Mouse (Mus musculus): ENCODE measurements around the gene Gipc3. TPM values are rescaled to one million over a fixed set of nuclear protein-coding genes. Genes with fewer than 3 reads are reported as not detected.

Gene Gipc3
- polyA plus RNA-seq, 1 experiment from 2014 or later: 0.09 TPM

DNA sequence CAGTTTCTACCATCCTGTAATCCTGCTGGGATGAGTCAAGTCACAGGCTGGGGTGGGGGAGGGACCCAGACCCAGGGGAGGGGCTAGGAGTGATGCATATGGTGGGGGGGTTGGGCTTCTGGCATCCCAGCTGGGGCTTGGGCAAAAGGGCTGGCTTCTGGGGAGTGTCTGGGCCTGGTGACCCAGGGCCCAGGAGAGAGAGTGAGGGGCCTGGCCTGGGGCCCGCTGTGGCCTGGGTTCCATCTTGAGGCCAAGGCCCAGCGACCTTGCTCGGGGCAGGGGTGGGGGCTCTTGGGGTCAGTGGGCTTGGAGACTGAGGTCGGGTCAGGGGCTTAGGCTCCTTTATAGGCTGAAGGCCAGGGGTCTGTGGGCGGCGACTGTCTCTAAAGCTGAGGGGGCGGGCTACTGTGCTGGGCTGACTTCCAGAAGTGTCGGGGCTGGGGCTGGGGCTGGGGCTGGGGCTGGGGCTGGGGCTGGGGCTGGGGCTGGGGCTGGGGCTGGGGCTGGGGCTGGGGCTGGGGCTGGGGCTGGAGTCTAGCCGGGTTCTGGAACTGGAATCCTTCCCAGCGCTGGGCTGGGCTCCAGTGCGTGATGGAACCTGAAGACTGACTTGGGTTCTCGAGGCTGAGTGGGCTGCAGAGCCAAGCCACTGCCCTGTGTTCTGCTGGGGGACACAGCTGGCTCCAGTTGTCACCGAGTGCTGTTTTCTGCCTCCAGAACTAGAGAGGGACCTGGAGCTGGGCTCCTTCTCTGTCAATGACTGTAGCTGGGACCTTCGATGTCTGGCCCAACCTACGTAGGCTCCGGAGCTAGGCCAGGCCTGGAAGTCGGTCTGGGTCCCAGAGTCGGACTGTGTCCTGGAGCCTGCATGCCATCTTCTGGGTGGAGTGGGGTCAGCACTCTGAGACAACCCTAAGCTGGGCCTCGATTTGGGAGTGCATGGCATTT lies 7.4 kb downstream of the Gipc3 start:
- Histone ChIP-seq H3K27me3 (ENCODE audit: insufficient read depth, low read length) (0 out of 2 replicates have a peak, but pooled peaks cover 4% of the 10 kb centered on the region), H3K36me3 (ENCODE audit: insufficient read depth, low read length) (no peaks in the 10 kb centered on the region), H3K4me3 (ENCODE audit: low read length) (no peak overlapping the region), H3K4me1 (ENCODE audit: insufficient read depth, low read length) (peaks cover 27% of the 10 kb centered on the region), H3K27ac (ENCODE audit: low read length) (peak overlapping the region; percentile 82), H3K4me2 (replicated peaks; ENCODE audit: low read depth, low read length) (no peak overlapping the region), H3K9ac (replicated peaks; ENCODE audit: low read length) (peak overlapping the region; percentile 29; the same call in 1 of the 2 replicates), H3K9me3 (ENCODE audit: low read length) (no peaks in the 10 kb centered on the region)
- WGBS: 41% methylated on average over 19 of the region's 19 CpGs
- peak; percentile 46; the same call in 1 of the 2 replicates for ATAC-seq (ENCODE audit: low FRiP score, low TSS enrichment)

- Histone ChIP-seq H3K4me1 (ENCODE audit: insufficient read depth, low read length) (peaks cover 37% of the 10 kb centered on the region), H3K36me3 (ENCODE audit: insufficient read depth, low read length) (no peaks in the 10 kb centered on the region), H3K9me3 (ENCODE audit: low read length) (no peaks in the 10 kb centered on the region), H3K4me2 (replicated peaks; ENCODE audit: low read depth, low read length) (no peak overlapping the region), H3K27me3 (ENCODE audit: insufficient read depth, low read length) (0 out of 2 replicates have a peak, but pooled peaks cover 4% of the 10 kb centered on the region), H3K27ac (ENCODE audit: low read length) (peak overlapping the region; percentile 71; the same call in 1 of the 2 replicates), H3K4me3 (ENCODE audit: low read length) (no peak overlapping the region), H3K9ac (replicated peaks; ENCODE audit: low read length) (peak overlapping the region; percentile 34)
- 39% methylated on average over 11 of the region's 11 CpGs for WGBS
- no peak for ATAC-seq (ENCODE audit: low FRiP score, low TSS enrichment)
These were observed 8.7 kb downstream of the Gipc3 start for GRCm38 (mm10) chr10:81334324-81334723.

DNA sequence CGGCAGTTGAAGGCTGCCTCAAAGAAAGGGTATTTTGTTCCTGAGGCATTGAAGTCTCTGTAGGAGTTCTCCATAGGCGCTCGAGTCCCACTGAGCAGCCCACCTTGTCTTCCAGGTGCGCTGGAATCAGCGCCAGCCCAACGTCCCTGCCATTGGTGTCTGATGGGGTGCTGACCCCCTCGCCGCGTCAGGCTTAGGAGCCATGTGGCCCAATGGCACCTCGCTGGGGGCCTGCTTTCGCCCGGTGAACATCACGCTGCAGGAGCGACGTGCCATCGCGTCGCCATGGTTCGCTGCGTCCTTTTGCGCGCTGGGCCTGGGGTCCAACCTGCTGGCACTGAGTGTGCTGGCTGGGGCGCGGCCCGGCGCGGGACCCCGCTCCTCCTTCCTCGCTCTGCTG lies 10.8 kb downstream of the Gipc3 start:
- H3K27me3 ChIP-seq (ENCODE audit: insufficient read depth, low read length): 0 out of 2 replicates have a peak, but pooled peaks cover 4% of the 10 kb centered on the region
- H3K27ac ChIP-seq (ENCODE audit: low read length): no peak overlapping the region
- H3K4me3 ChIP-seq (ENCODE audit: low read length): peak overlapping the region; percentile 15
- WGBS: 29% methylated on average over 29 of the region's 29 CpGs
- peaks cover 50% of the 10 kb centered on the region for H3K4me1 ChIP-seq (ENCODE audit: insufficient read depth, low read length)
- H3K9me3 ChIP-seq (ENCODE audit: low read length): no peaks in the 10 kb centered on the region
- peak overlapping the region; percentile 39 for H3K4me2 ChIP-seq (replicated peaks; ENCODE audit: low read depth, low read length)
- ATAC-seq (ENCODE audit: low FRiP score, low TSS enrichment): no peak
- H3K9ac ChIP-seq (replicated peaks; ENCODE audit: low read length): peak overlapping the region; percentile 27
- H3K36me3 ChIP-seq (ENCODE audit: insufficient read depth, low read length): peaks cover under 1% of the 10 kb centered on the region; the same call in 1 of the 2 replicates

DNA sequence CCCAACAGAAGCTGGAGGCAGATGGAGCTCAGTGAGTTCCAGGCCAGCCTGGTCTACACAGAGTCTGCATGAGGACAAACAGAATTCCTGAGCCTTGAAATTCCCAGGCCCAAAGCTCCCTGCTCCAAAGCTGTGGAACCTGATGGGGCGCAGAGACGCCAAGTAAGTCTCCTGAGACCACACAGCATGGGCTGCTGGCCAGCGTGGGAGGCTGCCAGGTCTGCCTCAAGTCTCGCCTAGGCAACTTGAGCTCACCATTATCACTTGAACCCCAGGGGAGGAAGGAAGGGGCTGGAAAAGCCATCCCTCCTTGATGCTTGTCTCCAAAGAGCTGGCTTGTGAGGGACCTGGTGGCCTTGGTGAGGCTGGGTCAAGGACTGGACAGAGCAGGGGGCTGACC lies 13.1 kb downstream of the Gipc3 start:
- Histone ChIP-seq H3K4me2 (replicated peaks; ENCODE audit: low read depth, low read length) (peak overlapping the region; percentile 34), H3K27ac (ENCODE audit: low read length) (peak overlapping the region; percentile 89), H3K9ac (replicated peaks; ENCODE audit: low read length) (peak overlapping the region; percentile 14), H3K36me3 (ENCODE audit: insufficient read depth, low read length) (peaks cover 23% of the 10 kb centered on the region), H3K4me1 (ENCODE audit: insufficient read depth, low read length) (peaks cover 39% of the 10 kb centered on the region), H3K27me3 (ENCODE audit: insufficient read depth, low read length) (0 out of 2 replicates have a peak, but pooled peaks cover 4% of the 10 kb centered on the region), H3K4me3 (ENCODE audit: low read length) (peak overlapping the region; percentile 26; the same call in 1 of the 2 replicates), H3K9me3 (ENCODE audit: low read length) (no peaks in the 10 kb centered on the region)
- 58% methylated on average over 4 of the region's 4 CpGs for WGBS
- no peak for ATAC-seq (ENCODE audit: low FRiP score, low TSS enrichment)

DNA sequence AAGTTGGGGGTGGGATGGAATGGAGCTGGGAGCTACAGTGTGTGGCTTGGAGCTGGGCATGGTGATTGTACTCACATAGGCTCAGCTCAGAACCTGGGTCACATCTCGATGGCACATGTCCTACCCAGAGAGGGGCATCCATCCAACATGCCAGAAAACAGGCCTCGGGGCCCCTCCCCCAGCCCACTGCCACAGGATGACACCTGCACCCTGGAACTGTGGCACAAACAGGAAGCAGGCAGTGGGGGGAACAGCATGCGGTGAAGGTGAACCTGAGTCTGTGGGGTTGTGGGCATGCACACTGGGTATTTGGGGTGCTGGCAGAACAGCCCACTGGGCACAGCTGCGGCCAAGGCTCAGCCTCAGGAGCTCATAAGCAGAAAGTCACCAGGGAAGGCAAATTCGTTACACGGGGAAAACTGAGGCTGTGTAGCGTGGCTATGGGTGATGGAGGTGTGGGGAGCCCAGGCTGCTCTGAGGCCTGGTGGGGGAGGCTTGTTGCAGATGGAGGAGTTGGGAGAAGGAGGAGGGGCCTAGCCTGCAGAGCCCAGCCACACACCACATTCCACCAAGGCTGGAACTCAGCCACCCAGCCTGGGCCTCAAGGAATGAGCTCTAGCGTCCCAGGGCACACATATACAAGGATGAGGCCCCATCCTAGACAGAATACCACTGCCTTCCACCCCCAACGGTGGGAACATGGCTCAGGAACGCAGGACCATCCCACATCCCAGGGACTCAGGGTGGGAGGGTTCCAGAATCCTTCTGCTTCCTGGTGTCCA lies 13.7 kb downstream of the Gipc3 start:
- H3K36me3 ChIP-seq (ENCODE audit: insufficient read depth, low read length): peaks cover 29% of the 10 kb centered on the region
- peak overlapping the region; percentile 31 for H3K9ac ChIP-seq (replicated peaks; ENCODE audit: low read length)
- H3K27me3 ChIP-seq (ENCODE audit: insufficient read depth, low read length): 0 out of 2 replicates have a peak, but pooled peaks cover 4% of the 10 kb centered on the region
- peak overlapping the region; percentile 26 for H3K4me3 ChIP-seq (ENCODE audit: low read length)
- WGBS: 50% methylated on average over 10 of the region's 10 CpGs
- peaks cover 33% of the 10 kb centered on the region for H3K4me1 ChIP-seq (ENCODE audit: insufficient read depth, low read length)
- H3K4me2 ChIP-seq (replicated peaks; ENCODE audit: low read depth, low read length): peak overlapping the region; percentile 34
- H3K9me3 ChIP-seq (ENCODE audit: low read length): no peaks in the 10 kb centered on the region
- peak overlapping the region; percentile 89 for H3K27ac ChIP-seq (ENCODE audit: low read length)
- ATAC-seq (ENCODE audit: low FRiP score, low TSS enrichment): peak; percentile 69

DNA sequence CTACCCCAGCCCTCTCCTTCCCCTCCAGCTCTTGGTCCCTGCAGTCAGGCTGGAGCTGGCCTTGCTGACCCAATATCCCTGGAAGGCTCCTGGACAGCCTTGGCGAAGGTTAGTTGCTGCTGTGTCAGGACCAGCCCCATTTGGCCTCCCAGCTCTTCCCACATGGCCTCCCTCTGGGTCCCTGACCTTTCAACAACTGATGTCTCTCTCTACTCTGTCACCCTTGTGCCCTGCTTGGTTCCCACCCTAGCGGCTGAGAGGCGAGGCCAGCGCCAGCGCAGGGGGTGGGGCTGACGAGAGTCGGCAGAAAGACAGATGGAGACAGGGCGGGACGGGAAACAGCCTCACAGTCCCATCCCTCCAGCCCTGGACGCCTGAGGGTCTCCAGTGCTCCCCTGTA lies 14.7 kb downstream of the Gipc3 start, which contains the start of gene Tbxa2r:
TSS of gene Tbxa2r (plus strand) at position 346 of the 400 bp plus-strand sequence.
- peak; percentile 39 for ATAC-seq (ENCODE audit: low FRiP score, low TSS enrichment)
- WGBS: 12% methylated on average over 10 of the region's 10 CpGs

GRCm38 (mm10) chr10:81327959-81328358 lies 15.1 kb downstream of the Gipc3 start:
- Histone ChIP-seq H3K27ac (ENCODE audit: low read length) (peak overlapping the region; percentile 89), H3K4me3 (ENCODE audit: low read length) (no peak overlapping the region), H3K9me3 (ENCODE audit: low read length) (no peaks in the 10 kb centered on the region), H3K27me3 (ENCODE audit: insufficient read depth, low read length) (0 out of 2 replicates have a peak, but pooled peaks cover 3% of the 10 kb centered on the region), H3K4me2 (replicated peaks; ENCODE audit: low read depth, low read length) (peak overlapping the region; percentile 34; the same call in 1 of the 2 replicates), H3K9ac (replicated peaks; ENCODE audit: low read length) (0 out of 2 replicates have a peak overlapping the region, but pooled peaks have one; percentile 3), H3K4me1 (ENCODE audit: insufficient read depth, low read length) (peaks cover 29% of the 10 kb centered on the region), H3K36me3 (ENCODE audit: insufficient read depth, low read length) (peaks cover 43% of the 10 kb centered on the region)
- WGBS: 12% methylated on average over 2 of the region's 2 CpGs
- no peak for ATAC-seq (ENCODE audit: low FRiP score, low TSS enrichment)

More for the DNA sequence above, 14.7 kb downstream of the Gipc3 start, which contains the start of gene Tbxa2r:
- Histone ChIP-seq H3K4me3 (ENCODE audit: low read length) (peak within 1 kb of the TSS; percentile 26), H3K27ac (ENCODE audit: low read length) (peak within 1 kb of the TSS; percentile 89), H3K9ac (replicated peaks; ENCODE audit: low read length) (peak within 1 kb of the TSS; percentile 31), H3K4me2 (replicated peaks; ENCODE audit: low read depth, low read length) (peak within 1 kb of the TSS; percentile 34), H3K36me3 (ENCODE audit: insufficient read depth, low read length) (peaks cover 39% of the 10 kb centered on the region), H3K9me3 (ENCODE audit: low read length) (no peaks in the 10 kb centered on the region), H3K27me3 (ENCODE audit: insufficient read depth, low read length) (0 out of 2 replicates have a peak, but pooled peaks cover 4% of the 10 kb centered on the region), H3K4me1 (ENCODE audit: insufficient read depth, low read length) (peaks cover 29% of the 10 kb centered on the region)

DNA sequence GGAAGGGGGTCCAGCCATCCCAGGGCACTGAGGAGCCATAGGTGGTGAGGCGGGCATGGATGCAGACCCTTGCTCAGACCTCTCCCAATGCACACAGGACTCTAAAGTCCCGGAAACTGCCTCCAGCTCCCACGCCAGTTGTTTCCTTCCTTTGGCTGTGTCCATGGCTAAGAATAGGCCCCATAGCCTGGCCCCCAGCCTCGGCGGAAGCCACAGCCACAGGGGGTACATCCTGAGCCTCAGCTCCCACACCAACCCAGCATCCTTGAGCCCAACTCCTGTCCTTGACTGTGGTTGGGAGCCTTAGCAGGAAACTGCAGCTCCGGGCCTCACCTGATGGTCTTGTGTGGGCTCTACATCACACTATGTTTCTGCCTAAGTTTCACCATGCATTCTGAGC lies 16.2 kb downstream of the Gipc3 start:
- Histone ChIP-seq H3K27ac (ENCODE audit: low read length) (peak overlapping the region; percentile 76), H3K4me3 (ENCODE audit: low read length) (no peak overlapping the region), H3K4me1 (ENCODE audit: insufficient read depth, low read length) (peaks cover 33% of the 10 kb centered on the region), H3K27me3 (ENCODE audit: insufficient read depth, low read length) (no peaks in the 10 kb centered on the region), H3K36me3 (ENCODE audit: insufficient read depth, low read length) (peaks cover 51% of the 10 kb centered on the region), H3K9me3 (ENCODE audit: low read length) (no peaks in the 10 kb centered on the region), H3K4me2 (replicated peaks; ENCODE audit: low read depth, low read length) (no peak overlapping the region), H3K9ac (replicated peaks; ENCODE audit: low read length) (no peak overlapping the region)
- peak; percentile 17; the same call in 1 of the 2 replicates for ATAC-seq (ENCODE audit: low FRiP score, low TSS enrichment)
- 76% methylated on average over 6 of the region's 6 CpGs for WGBS

GRCm38 (mm10) chr10:81325781-81326180 lies 17.3 kb downstream of the Gipc3 start:
- Histone ChIP-seq H3K36me3 (ENCODE audit: insufficient read depth, low read length) (peaks cover 51% of the 10 kb centered on the region), H3K27me3 (ENCODE audit: insufficient read depth, low read length) (no peaks in the 10 kb centered on the region), H3K9me3 (ENCODE audit: low read length) (no peaks in the 10 kb centered on the region), H3K4me2 (replicated peaks; ENCODE audit: low read depth, low read length) (no peak overlapping the region), H3K4me3 (ENCODE audit: low read length) (no peak overlapping the region), H3K27ac (ENCODE audit: low read length) (peak overlapping the region; percentile 76; the same call in 1 of the 2 replicates), H3K4me1 (ENCODE audit: insufficient read depth, low read length) (peaks cover 37% of the 10 kb centered on the region), H3K9ac (replicated peaks; ENCODE audit: low read length) (no peak overlapping the region)
- 89% methylated on average over 18 of the region's 18 CpGs for WGBS
- ATAC-seq (ENCODE audit: low FRiP score, low TSS enrichment): no peak

All from kidney, embryonic 16.5 days (tissue).